Comparison of ENCODE assay signal across 9 mouse cellular contexts in genomic region chr19:10198723-10199122, GRCm38 (mm10). TPM values are rescaled to one million over a fixed set of nuclear protein-coding genes. Genes with fewer than 3 reads are reported as not detected.
DNase-seq lines count a peak whose midpoint lies in the region; ATAC-seq lines count a peak whose summit lies in the region.
"Had no signal": no experiment of that assay in that cellular context is flagged by ENCODE, and none has a peak within 500 bp of the region (broad histone marks: within the 10 kb centered on the region; RNA-seq: fewer than 3 reads in every experiment).

No protein-coding gene starts in this region.

- H3K4me3 ChIP-seq in intestine, embryonic 15.5 days (replicated peaks) = no peak overlapping the region
- no peak overlapping the region for H3K4me3 ChIP-seq in liver, embryonic 11.5 days (ENCODE audit: low read depth, low read length)
- H3K4me3 ChIP-seq in neural tube, embryonic 12.5 days = no peak overlapping the region
- H3K4me3 ChIP-seq in stomach, embryonic 16.5 days (replicated peaks; ENCODE audit: low read length) = no peak overlapping the region
- H3K4me3 ChIP-seq: embryonic facial prominence, embryonic 12.5 days had no signal

- H3K27me3 ChIP-seq in intestine, embryonic 15.5 days (replicated peaks) = no peaks in the 10 kb centered on the region
- no peaks in the 10 kb centered on the region for H3K27me3 ChIP-seq in liver, embryonic 11.5 days (replicated peaks; ENCODE audit: control insufficient read depth, insufficient read depth, low read length)
- H3K27me3 ChIP-seq in neural tube, embryonic 12.5 days (replicated peaks) = no peaks in the 10 kb centered on the region
- no peaks in the 10 kb centered on the region for H3K27me3 ChIP-seq in stomach, embryonic 16.5 days (ENCODE audit: control insufficient read depth, insufficient read depth, low read length)
- H3K27me3 ChIP-seq: embryonic facial prominence, embryonic 12.5 days had no signal

- DNase-seq in left cerebral cortex, adult 18-20 months (ENCODE audit: low spot score in 2 of 2) = peak; percentile 84 to 90
- DNase-seq in left cerebral cortex, adult 11 months (ENCODE audit: low spot score) = no peak
- DNase-seq in cerebellum, adult 9-10 months = peak; percentile 77
- peak; percentile 46 to 75 for DNase-seq in frontal cortex, postnatal 14 days (ENCODE audit: low spot score in 2 of 2)
- no peak for DNase-seq in liver, embryonic 11.5 days (ENCODE audit: low spot score)

- peaks cover 10% of the 10 kb centered on the region; the same call in 1 of the 2 replicates for H3K4me1 ChIP-seq in intestine, embryonic 15.5 days (replicated peaks)
- H3K4me1 ChIP-seq in liver, embryonic 11.5 days (replicated peaks; ENCODE audit: control insufficient read depth, insufficient read depth, low read length) = 0 out of 2 replicates have a peak, but pooled peaks cover 3% of the 10 kb centered on the region
- H3K4me1 ChIP-seq in neural tube, embryonic 12.5 days = peaks cover 9% of the 10 kb centered on the region
- H3K4me1 ChIP-seq in stomach, embryonic 16.5 days (ENCODE audit: control insufficient read depth, insufficient read depth, low read length) = peaks cover 9% of the 10 kb centered on the region

- WGBS in intestine, embryonic 15.5 days = 21% methylated on average over 3 of the region's 3 CpGs
- 27% methylated on average over 3 of the region's 3 CpGs for WGBS in liver, embryonic 11.5 days
- 34% methylated on average over 3 of the region's 3 CpGs for WGBS in neural tube, embryonic 12.5 days
- WGBS in stomach, embryonic 16.5 days = 26% methylated on average over 3 of the region's 3 CpGs

- no peak overlapping the region for H3K27ac ChIP-seq in intestine, embryonic 15.5 days
- H3K27ac ChIP-seq in liver, embryonic 11.5 days (ENCODE audit: low read depth, low read length) = no peak overlapping the region
- H3K27ac ChIP-seq in neural tube, embryonic 12.5 days = no peak overlapping the region
- no peak overlapping the region for H3K27ac ChIP-seq in stomach, embryonic 16.5 days (ENCODE audit: low read length)
- H3K27ac ChIP-seq: embryonic facial prominence, embryonic 12.5 days had no signal

- no peak overlapping the region for H3K4me2 ChIP-seq in intestine, embryonic 15.5 days (replicated peaks)
- H3K4me2 ChIP-seq in liver, embryonic 11.5 days = no peak overlapping the region
- no peak overlapping the region for H3K4me2 ChIP-seq in neural tube, embryonic 12.5 days (replicated peaks)
- no peak overlapping the region for H3K4me2 ChIP-seq in stomach, embryonic 16.5 days (ENCODE audit: low read depth, low read length)
- H3K4me2 ChIP-seq: embryonic facial prominence, embryonic 12.5 days had no signal

- peaks cover 28% of the 10 kb centered on the region for H3K36me3 ChIP-seq in intestine, embryonic 15.5 days
- H3K36me3 ChIP-seq in liver, embryonic 11.5 days (ENCODE audit: control insufficient read depth, insufficient read depth, low read length) = peaks cover 46% of the 10 kb centered on the region
- peaks cover 53% of the 10 kb centered on the region for H3K36me3 ChIP-seq in neural tube, embryonic 12.5 days
- H3K36me3 ChIP-seq in stomach, embryonic 16.5 days (ENCODE audit: control insufficient read depth, insufficient read depth, low read length) = peaks cover 16% of the 10 kb centered on the region; the same call in 1 of the 2 replicates

- no peaks in the 10 kb centered on the region for H3K9me3 ChIP-seq in intestine, embryonic 15.5 days
- no peaks in the 10 kb centered on the region for H3K9me3 ChIP-seq in liver, embryonic 11.5 days (ENCODE audit: control insufficient read depth, low read length)
- no peaks in the 10 kb centered on the region for H3K9me3 ChIP-seq in neural tube, embryonic 12.5 days
- no peaks in the 10 kb centered on the region for H3K9me3 ChIP-seq in stomach, embryonic 16.5 days (replicated peaks; ENCODE audit: control insufficient read depth, low read length)
- H3K9me3 ChIP-seq: embryonic facial prominence, embryonic 12.5 days had no signal

- ATAC-seq in intestine, embryonic 15.5 days = peak; percentile 31; the same call in 1 of the 2 replicates
- peak; percentile 36; the same call in 1 of the 2 replicates for ATAC-seq in liver, embryonic 11.5 days (replicated peaks; ENCODE audit: low FRiP score)
- peak; percentile 49; the same call in 1 of the 2 replicates for ATAC-seq in neural tube, embryonic 12.5 days (ENCODE audit: low FRiP score, low read depth)
- peak; percentile 39; the same call in 1 of the 2 replicates for ATAC-seq in stomach, embryonic 16.5 days (ENCODE audit: insufficient read depth, low FRiP score)

- no peak overlapping the region for H3K9ac ChIP-seq in intestine, embryonic 15.5 days
- H3K9ac ChIP-seq in liver, embryonic 11.5 days (ENCODE audit: low read depth, low read length) = no peak overlapping the region
- H3K9ac ChIP-seq in neural tube, embryonic 12.5 days = no peak overlapping the region
- H3K9ac ChIP-seq in stomach, embryonic 16.5 days (ENCODE audit: low read length) = no peak overlapping the region
- H3K9ac ChIP-seq: embryonic facial prominence, embryonic 12.5 days had no signal

RNA-seq across cellular contexts. Expression of gene Tmem258, which starts 5.1 kb away (rescaled TPM):
- 10 to 100 TPM; 68.6 to 71.2 TPM for total RNA-seq in left cerebral cortex, adult 18-20 months (2021)
- polyA plus RNA-seq in intestine, embryonic 15.5 days (2015; fragmentation: Nextera tagmentation; extraction: Ambion mirVana) = 470 and 520 TPM in 2 replicates
- 472 and 478 TPM in 2 replicates for polyA plus RNA-seq in liver, embryonic 11.5 days (2014; fragmentation: Nextera tagmentation; extraction: Ambion mirVana)
- 342 and 348 TPM in 2 replicates for polyA plus RNA-seq in neural tube, embryonic 12.5 days (2016; fragmentation: Nextera tagmentation; extraction: Ambion mirVana)
- 400 and 452 TPM in 2 replicates for polyA plus RNA-seq in stomach, embryonic 16.5 days (2015; fragmentation: Nextera tagmentation; extraction: Ambion mirVana)

RNA-seq across cellular contexts. Expression of gene Fen1, which starts 5.2 kb away (rescaled TPM):
- 10 to 100 TPM; 12.1 to 14.1 TPM for total RNA-seq in left cerebral cortex, adult 18-20 months (2021)
- polyA plus RNA-seq in intestine, embryonic 15.5 days (2015; fragmentation: Nextera tagmentation; extraction: Ambion mirVana) = 92.2 and 97.4 TPM in 2 replicates
- polyA plus RNA-seq in liver, embryonic 11.5 days (2014; fragmentation: Nextera tagmentation; extraction: Ambion mirVana) = 215 and 236 TPM in 2 replicates
- polyA plus RNA-seq in neural tube, embryonic 12.5 days (2016; fragmentation: Nextera tagmentation; extraction: Ambion mirVana) = 69.6 and 73.6 TPM in 2 replicates
- 72.3 and 83.6 TPM in 2 replicates for polyA plus RNA-seq in stomach, embryonic 16.5 days (2015; fragmentation: Nextera tagmentation; extraction: Ambion mirVana)

RNA-seq across cellular contexts. Expression of gene Fads1, which starts 16.0 kb away (rescaled TPM):
- total RNA-seq in left cerebral cortex, adult 18-20 months (2021) = 100 to 1,000 TPM; 171 to 184 TPM
- polyA plus RNA-seq in intestine, embryonic 15.5 days (2015; fragmentation: Nextera tagmentation; extraction: Ambion mirVana) = 145 and 146 TPM in 2 replicates
- 113 and 121 TPM in 2 replicates for polyA plus RNA-seq in liver, embryonic 11.5 days (2014; fragmentation: Nextera tagmentation; extraction: Ambion mirVana)
- 162 and 167 TPM in 2 replicates for polyA plus RNA-seq in neural tube, embryonic 12.5 days (2016; fragmentation: Nextera tagmentation; extraction: Ambion mirVana)
- 107 and 117 TPM in 2 replicates for polyA plus RNA-seq in stomach, embryonic 16.5 days (2015; fragmentation: Nextera tagmentation; extraction: Ambion mirVana)

RNA-seq across cellular contexts. Expression of gene Myrf, which starts 41.8 kb away (rescaled TPM):
- total RNA-seq in left cerebral cortex, adult 18-20 months (2021) = 10 to 100 TPM; 14.1 to 17.2 TPM
- 12.0 and 14.4 TPM in 2 replicates for polyA plus RNA-seq in intestine, embryonic 15.5 days (2015; fragmentation: Nextera tagmentation; extraction: Ambion mirVana)
- 23.8 and 24.1 TPM in 2 replicates for polyA plus RNA-seq in liver, embryonic 11.5 days (2014; fragmentation: Nextera tagmentation; extraction: Ambion mirVana)
- polyA plus RNA-seq in neural tube, embryonic 12.5 days (2016; fragmentation: Nextera tagmentation; extraction: Ambion mirVana) = 1.0 and 1.4 TPM in 2 replicates
- 16.6 and 17.6 TPM in 2 replicates for polyA plus RNA-seq in stomach, embryonic 16.5 days (2015; fragmentation: Nextera tagmentation; extraction: Ambion mirVana)

Comparison
In these comparisons a context has a peak if more than half of its experiments do, and no peak if none do; other contexts are left out.
1. DNase-seq: peak in left cerebral cortex, adult 18-20 months (2 of 2), cerebellum, adult 9-10 months (single experiment) and frontal cortex, postnatal 14 days (2 of 2); none in left cerebral cortex, adult 11 months (single experiment) and liver, embryonic 11.5 days (single experiment).
2. Peak in every context shown above with its lines, with median percentiles within 50 percentile points of each other: ATAC-seq.